Mouse (Mus musculus) gonadal fat pad, adult 2 months (tissue): ENCODE results near the gene Pex26. TPM values are rescaled to one million over a fixed set of nuclear protein-coding genes. Genes with fewer than 3 reads are reported as not detected.

Experiments
- DNase-seq: peaks from one replicate; pipeline ENCODE4 v3.0.0-alpha.2; 2012; ENCODE audit warnings: low read depth
- polyA plus RNA-seq: library from polyadenylated mRNA; depleted of rRNA; stranded (reverse); fragments of >200 nt; gene quantifications from 2 replicates; pipeline ENCODE4 v1.2.3, GENCODE M21; 2012

Pex26 gene
- polyA plus RNA-seq, 1 experiment: 16.5 TPM

DNA sequence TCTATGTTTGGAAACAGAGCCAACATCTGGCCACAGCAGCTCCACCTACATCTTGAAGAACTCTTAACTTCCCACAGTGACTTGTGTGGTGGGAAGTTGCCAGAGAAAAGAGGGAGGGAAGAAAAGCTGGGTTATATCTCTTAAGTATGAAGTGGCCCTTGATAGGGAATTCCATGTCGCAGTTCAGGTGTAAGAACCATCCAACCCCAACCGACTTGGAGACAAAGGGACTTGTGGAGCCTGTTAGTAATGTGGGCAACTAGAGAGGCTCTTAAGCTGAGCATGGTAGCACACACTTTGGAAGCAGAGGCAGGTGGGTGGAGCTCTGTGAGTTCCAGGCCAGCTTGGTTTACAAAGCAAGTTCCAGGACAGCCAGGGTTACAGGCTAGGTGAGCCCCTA lies 26.1 kb downstream of the Pex26 start:
- no peak for DNase-seq

DNA sequence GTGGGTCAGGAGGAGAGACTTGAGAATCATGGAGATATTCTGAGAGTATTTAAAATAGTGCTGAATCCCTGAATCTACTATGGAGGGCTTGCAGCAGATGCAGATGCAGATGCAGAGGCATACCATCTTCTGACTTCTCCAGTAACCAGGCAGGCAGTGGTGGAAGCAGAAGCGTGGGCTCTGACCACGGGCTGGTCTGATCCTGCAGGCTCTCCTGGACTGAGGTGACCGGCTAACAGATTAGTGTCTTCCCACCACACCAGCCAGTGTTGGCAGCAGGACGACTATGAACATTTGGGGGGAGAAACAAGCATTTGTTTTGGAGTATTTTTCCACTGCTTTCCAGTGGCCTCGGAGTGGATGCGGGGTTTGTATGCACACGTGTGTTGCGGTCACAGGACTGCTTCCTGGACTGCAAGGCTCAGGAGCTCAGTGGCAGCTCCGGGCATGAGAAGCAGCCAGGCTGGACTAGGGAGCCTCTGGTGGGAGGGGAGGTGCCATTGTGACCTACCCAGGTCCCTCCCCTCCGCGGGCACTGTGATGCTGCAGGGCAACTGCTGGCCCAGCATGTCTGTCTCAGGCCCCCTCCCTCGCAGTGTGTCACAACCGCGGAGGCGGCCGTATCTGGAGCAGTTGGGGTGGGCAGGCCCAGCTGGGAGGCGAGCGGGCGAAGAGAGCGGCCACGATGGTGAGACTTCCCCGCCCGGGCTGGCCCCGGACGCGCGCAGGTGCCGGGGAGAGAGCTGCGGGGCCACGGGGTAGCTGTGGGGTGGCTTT lies 26.9 kb downstream of the Pex26 start, which contains the start of gene Tuba8:
Gene Tuba8 (plus strand): TSS at position 548 of the 777 bp plus-strand sequence.
- DNase-seq: no peak

DNA sequence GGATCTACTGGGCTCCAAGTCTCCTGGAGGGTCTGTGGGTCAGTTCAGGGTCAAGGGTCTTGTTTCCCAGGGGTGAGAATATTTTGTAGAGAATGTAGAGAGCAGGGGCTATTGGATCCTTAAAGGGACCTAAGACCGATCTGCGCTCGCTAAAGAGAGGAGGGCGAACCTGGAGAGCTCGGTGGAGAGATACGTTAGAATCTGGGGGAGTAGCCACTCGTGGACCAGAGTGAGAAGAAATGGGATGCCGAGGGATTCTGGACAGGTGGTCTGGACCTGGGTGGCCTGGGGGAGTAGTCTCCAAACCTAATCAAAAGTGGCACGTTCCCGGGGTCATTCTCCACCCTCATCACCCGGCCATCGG lies 27.4 kb downstream of the Pex26 start:
- no peak for DNase-seq

DNA sequence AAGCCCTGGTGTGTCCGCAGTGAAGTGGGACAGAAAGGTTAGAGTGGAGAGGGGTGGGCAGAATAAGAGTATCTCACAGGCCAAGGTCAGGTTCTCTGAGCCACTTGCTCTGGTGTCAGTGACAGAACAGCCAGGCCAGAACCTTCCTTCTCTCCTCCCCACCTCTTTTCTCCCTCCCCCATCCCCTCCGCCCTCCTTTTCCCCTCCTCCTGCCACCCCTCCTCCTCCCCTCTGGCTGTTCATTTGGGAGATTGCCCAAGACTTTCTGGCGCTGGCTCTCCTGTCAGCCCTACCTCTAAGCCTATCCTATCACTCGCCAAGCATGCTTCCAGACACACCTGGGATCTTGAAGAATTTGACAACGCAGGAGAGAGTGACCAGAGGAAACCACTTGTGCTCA lies 28.3 kb downstream of the Pex26 start:
- DNase-seq: no peak

DNA sequence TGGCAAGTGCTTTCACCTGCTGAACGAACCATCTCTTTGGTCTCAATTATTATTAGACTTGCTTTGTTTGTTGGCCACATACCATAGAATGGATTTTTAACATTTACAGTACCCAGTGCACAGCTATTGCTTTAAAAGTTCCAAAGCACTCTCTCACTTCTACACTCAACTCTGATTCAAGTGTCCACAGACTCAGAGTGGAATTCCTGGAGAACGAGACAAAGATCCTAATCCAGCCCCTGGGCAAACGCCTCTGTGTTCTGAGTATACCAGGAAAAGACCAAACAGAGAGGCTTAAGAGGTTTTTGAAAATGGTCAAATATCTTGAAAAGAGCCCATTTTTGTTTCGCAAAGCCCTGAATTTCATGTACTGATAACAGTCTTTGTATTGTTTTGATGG lies 29.5 kb downstream of the Pex26 start:
- no peak for DNase-seq

DNA sequence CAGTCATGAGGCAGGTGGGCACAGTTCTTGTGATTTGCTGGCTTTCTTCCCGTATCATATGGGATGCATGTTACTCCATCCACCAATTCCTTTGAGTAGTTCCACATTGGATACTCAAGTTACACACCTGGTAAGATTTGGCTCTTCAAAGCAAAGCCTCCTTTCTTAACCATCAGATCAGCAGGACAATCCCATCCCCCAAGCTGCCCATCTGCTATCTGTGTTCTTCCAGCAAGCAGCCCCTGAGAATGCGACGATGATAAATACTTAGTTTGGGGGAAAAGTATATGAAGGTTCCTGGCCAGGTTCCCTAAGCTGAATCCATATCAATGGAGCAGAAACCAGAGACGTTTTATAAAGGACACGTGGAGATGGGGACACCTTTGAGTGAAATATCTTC lies 30.8 kb downstream of the Pex26 start:
- DNase-seq: no peak

DNA sequence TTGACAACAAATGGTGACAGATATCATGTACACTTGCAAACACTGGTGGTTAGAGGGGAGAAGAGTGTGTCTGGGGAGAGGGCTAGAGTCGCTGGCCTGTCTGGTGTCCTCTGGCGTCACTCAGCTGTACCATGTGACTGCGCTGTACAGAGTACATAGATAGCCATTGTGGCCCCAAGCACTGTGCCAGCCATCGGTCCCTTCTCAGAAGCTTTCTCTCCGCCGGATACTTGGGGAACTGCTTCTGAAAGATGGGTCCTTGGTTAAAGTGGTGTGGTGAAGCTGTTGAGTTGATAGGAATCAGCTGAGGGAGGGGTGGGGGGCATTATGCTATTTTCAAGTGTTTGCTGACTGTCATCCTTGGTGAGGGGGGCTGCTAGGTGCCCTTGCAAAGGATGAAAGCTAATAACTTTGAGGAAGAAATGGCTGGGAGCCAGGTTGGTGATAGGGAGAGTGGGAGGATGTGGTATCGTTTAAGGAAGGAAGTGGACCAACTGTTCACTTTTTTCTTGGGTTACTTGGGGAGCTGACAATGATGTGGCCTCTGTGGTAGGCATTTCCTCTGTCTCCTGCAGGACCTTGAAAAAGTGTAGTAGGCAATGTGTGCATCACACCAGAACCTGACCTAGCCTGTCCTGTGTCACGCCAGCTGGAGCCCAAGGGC lies 31.3 kb downstream of the Pex26 start:
- no peak for DNase-seq

DNA sequence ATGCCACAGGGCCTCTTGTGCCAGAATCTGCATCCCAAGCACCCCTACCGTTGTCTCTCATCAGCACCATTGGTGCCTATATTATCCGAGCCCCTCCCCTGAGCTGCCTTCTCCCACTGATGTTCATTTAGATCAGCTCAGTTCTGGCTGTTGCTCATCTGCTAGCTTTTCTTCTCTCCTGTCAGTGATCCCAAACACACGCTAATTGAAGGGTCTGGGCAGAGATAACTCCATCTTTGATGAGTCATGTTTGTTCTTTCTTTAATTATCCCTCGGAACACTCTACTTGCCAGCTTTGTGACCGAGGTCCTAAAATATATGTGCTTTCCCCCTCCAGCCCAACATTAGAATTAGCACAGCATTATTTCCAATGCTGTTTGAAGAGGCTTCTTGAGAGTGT lies 31.9 kb downstream of the Pex26 start:
- no peak for DNase-seq

DNA sequence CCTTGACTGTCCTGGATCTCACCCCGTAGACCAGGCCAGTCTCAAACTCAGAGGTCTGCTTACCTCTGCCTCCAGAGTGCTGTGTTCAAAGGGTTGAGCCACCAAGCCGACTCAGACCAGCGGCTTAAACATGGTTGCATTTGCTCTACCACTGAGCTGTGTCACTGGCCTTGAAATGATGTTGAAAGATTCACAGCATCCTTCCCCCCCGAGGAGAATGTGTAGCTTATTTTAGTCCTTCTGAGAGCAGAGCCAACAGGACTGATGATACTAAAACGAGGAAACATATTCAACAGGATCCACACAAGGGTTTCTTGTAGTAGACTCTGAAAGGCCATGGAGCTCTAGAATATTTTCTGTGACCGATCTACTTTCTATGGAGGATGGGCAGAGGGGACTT lies 32.4 kb downstream of the Pex26 start:
- DNase-seq: no peak

DNA sequence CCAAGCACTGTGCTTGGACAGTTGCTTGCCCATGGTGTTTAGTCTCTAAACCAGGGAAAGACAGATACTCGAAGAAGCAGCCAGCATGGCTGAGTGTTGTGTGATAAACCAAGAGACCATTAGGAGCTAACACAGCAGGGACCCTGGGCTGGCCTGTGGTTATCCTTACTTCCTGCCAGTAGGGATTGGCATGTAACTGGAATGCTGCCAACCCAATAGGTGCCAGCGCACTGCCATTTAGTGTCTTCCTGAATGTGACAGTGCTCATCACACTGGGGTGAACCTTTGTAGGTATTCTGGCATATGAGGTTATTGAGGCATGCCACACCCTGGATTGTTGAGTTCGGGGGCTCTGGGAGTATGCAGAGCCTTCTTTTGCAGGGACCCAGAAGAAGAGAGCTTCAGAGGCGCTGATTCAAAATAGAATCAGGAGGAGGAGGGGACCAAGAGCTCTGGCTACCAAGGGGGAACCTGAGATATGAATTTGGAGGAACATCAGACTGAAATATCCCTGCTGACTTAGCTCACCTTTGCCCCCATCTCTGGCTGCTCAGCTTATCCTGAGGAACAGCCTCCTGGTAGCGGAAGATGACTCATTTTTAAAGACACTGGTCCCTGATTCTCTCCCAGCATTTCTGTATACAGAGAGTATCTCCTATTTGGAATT lies 33.3 kb downstream of the Pex26 start:
- no peak for DNase-seq

DNA sequence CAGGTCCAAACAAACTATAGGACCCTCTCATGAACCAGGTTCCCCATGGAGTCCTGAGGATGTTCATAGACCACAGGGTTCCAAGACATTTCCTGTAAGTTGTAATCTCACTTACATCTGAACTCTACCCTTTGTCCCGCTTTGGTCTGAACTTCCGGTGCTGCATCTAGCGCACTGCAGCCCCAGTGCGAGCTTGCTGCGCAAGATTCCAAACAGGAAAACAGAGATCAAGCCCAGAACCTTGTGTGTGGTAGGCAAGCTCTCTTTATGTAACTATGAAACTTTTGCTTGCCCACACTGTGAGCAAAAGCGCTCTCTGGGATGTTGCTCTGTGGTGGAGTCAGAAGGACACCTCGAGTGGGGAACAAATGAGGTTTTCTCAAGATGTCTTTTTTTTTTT lies 34.5 kb downstream of the Pex26 start:
- no peak for DNase-seq

DNA sequence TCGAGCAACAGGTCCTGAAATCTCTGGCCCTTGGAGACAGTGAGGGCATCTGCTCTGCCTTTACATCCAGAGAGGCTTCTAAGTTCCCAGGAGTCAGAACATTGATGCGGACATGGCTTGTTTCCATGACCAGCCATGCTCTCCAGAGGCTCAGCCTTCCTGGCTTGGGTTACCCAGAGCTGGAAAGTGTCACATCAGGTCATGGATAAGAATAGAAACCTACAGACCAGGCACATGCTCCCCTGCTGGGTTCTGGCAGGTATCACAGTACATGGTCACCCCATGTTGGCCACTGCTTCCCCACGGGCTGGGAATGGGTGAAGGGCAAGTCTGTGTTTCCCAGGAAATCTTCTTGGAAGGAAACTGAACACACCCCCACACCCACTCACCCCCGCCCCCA lies 35.9 kb downstream of the Pex26 start:
- DNase-seq: no peak

DNA sequence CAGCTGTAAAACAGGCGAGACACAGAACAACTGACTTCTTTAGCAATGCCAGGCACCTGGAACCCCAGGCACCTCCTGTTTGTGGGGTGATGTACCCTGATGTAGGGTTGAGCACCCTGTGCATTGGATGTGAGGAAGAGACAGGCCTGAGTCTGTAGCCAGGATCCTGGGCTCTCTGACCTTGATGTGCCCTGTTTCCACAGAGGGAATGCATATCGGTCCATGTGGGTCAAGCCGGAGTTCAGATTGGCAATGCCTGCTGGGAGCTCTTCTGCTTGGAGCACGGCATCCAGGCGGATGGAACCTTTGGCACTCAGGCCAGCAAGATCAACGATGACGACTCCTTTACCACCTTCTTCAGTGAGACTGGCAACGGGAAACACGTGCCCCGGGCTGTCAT lies 36.7 kb downstream of the Pex26 start:
- DNase-seq: no peak

DNA sequence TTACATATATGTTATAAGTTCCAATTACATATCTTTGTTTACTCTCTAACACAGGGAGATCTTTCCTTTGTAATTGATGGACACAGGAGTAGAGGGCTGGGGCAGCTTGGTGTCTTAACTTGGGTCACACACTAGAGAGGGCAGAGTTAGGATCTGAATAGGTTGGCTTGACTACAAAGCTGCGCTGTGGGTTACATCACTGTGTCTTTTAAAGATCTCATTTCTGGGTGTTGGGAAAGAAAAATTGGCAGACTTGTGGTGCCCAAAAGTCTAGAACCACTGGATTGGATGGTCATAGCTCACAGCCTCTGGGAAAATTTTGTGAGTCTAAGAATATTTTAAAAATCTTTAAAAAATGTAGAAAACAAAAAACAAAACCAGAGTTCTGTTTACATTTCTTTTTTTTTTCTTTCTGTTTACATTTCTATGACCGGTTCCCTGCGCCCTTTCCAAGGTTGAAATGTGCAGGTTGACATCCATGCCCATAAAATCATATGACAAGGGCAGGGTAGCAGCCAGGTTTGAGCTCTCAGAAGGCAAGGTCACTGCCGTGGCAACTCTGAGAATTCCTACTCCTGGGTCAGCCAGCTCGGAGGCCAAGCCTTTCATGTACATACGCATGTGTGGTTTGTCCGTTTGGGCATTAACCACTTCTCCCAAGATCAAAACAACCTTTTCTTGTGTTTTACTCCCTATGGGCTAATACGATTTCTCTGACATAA lies 38.6 kb downstream of the Pex26 start:
- DNase-seq: no peak

DNA sequence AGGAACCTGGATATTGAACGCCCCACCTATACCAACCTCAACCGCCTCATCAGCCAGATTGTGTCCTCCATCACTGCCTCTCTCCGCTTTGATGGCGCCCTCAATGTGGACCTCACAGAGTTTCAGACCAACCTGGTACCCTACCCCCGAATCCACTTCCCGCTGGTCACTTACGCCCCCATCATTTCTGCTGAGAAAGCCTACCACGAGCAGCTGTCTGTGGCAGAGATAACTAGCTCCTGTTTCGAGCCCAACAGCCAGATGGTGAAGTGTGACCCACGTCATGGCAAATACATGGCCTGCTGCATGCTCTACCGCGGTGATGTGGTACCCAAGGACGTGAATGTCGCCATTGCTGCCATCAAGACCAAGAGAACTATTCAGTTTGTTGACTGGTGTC lies 39.5 kb downstream of the Pex26 start:
- DNase-seq: no peak

DNA sequence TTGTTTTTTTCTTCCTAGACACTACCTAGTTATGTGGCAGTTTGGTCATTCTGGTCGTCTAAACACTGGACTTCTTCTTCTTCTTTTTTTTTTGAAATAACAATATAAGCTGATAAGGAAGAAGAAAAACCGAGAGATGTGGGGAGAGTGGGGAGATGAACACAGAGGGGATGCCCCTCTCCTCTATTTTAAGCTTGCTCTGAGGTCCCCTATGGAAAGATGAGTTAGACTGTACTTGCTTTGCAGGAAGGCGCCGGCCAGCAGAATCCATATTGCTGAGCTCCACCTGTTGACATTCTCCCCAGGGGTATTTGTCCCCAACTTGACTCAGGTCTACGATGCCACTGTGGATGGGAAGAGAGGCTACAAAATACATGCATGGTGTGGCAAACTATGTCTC lies 40.6 kb downstream of the Pex26 start:
- no peak for DNase-seq

DNA sequence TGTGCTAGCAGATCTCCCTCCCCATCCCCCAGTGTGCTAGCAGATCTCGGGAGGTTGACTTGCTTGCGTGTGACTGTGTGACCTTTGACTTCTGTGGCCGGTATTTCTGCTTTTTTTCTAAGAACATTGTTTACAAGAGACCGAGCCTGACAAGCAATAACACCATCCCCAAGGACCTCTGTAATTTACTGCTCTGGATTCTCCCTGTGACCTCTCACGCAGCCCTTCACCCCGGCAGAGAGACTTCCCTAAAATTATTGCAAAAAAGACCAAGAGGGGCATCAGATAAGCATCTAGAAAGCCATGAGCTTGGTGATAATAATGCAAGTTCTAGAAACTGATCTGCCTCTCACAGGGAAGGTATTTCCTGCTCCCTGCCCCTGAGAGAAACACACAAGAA lies 41.5 kb downstream of the Pex26 start:
- no peak for DNase-seq

DNA sequence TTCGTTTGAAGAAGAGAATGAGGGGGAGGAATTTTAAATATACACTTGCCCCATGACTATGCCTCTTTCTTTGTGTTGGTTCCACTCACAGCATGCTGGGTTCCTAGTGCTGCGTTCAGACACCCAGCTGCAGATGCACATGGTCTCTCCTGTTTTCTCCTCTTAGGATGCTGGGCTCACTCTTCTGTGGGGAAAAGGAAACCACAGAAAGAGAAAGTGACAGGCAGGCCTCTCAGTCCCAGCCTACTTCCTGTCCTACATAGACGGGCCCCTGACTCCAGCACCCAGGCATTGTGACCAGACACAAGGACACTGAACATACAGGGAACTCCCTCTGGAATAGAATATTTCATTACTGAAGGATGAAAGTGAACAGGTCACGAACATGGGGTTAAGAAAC lies 42.6 kb downstream of the Pex26 start:
- DNase-seq: no peak

DNA sequence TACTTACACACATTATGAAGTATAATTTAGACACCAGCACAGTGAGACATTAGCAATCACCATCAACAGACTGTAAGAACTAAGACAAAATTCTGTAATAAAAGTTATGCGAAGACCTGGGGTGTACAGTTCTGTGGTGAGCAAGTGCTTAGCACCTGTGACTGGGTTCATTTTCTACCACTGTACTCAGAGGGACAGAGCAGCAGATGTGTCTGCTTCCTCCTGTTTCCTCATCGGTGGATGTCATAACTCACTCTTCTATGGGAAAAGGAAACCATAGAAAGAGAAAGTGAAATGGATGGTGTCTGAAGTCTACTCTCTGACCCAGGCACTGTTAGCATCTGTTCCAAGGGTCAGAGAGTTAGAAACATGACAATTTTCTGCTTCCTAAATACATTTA lies 43.3 kb downstream of the Pex26 start:
- DNase-seq: no peak

DNA sequence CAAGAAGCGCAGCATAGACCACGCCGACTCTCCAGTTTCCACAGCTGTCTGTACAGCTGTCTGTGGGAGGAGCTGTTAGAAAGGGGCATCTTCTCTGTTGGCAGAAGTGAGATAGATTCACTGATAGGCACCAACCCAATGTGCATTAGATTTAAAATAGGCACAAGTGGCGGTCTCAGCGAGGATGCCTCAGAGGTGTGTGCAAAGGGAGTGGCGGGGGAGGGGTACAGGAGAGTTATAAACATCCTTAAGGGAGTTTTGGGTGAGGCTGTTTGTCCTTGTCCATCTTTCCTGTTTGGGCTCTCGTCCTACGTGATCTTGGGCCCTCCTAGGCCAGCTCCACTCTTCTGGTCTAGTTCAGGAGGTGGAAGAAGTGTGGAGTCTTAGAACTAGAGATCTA lies 45.0 kb downstream of the Pex26 start:
- no peak for DNase-seq

DNA sequence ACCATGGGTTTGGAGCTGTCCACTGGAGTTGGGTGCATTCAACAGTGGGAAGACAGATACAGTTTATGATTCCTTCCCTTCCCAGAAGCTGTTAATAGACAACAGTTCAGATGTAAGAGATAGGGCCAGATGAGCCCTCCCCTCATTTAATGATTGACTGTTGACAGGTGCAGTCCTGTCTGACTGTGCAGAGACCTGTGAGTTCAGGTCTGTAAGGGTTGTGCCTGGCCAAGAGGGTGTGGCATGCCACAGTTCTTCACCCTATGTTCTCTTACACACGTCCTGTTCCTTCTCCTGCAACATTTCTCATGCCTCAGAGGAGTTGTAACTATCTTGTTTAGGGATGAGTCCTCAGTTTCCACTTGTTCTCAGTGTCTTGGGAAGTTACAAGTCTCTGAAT lies 49.2 kb downstream of the Pex26 start:
- DNase-seq: no peak

DNA sequence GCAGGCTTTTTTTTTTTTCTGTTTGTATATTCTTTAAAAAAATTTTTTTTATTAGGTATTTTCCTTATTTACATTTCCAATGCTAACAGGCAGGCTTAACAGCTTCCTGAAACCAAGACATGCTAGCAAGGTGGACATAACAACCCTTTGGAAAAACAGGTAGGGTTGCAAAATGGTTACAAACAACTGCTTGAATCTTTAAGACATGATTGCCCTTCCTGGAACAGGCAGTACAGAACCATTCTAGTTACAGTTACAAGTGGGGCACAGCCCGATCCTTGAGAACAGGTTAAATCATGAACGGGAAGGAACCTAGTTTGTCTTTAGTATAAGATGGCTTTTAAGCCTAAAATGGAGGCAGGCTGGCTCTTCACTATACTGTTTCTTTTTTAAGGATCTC lies 52.9 kb downstream of the Pex26 start:
- no peak for DNase-seq

DNA sequence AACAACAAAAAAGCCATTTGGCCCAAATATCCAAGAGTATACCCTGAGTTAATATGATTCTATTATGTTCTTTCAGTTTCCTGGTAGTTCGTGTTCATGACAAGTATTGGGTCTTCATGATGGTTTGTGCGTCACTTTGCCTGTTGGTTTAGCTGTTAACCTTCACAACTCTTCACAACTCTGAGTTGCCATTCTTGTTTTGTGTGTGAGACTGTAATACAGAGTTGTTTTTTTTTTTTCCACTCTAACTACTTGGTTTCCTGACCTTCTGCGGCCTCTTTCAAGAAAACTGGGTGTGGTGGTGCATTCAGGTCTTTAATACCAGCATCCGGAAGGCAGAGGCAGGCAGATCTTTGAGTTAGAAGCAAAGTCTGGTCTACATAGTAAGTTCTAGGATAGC lies 54.7 kb downstream of the Pex26 start:
- DNase-seq: no peak
